Mouse (Mus musculus): ENCODE measurements around the gene Efcab1.

Efcab1 gene

GRCm38 (mm10) chr16:15014724-15015123, 108.3 kb downstream of the Efcab1 start:
- DNase-seq (ENCODE audit: low read depth, low spot score), result no peak
